Mouse (Mus musculus) left cerebral cortex, adult 18-20 months (tissue): Measurements from ENCODE around the gene Angptl8. TPM values are rescaled to one million over a fixed set of nuclear protein-coding genes. Genes with fewer than 3 reads are reported as not detected.
"Not testable (repeated sequence)": the region's sequence is repeated elsewhere in the genome, so short reads cannot be mapped to it uniquely, and the experiment has no call there.

Source experiments
- DNase-seq, 2 experiments: peaks; one replicate each; pipeline ENCODE4 v3.0.0; 2021 to 2022; ENCODE audit warnings: low spot score in 2 of 2, mixed read lengths in 1 of 2
- long read RNA-seq, 2 experiments: library from polyadenylated mRNA; stranded (forward); transcript quantifications; one replicate each; pipeline ENCODE4 v2.0.0; 2021
- total RNA-seq, 2 experiments: library from RNA; stranded (reverse); gene quantifications; 2 replicates each; pipeline ENCODE4 v1.2.3; 2021

Angptl8 gene
- total RNA-seq = not detected
- long read RNA-seq, experiment 1 = 0 reads
- long read RNA-seq, experiment 2, partial matches to known transcripts = 0 of 2 reads
- long read RNA-seq, experiment 2, other reads (novel, unspliced or antisense) = 2 of 2 reads

GRCm38 (mm10) chr9:21835258-21835912 is at the start of gene Angptl8:
Angptl8 (plus strand) TSS chr9:21835510.
- DNase-seq = no peak

GRCm38 (mm10) chr9:21786309-21786708 is 49.0 kb upstream of the Angptl8 start:
- not testable (repeated sequence) for DNase-seq

DNA sequence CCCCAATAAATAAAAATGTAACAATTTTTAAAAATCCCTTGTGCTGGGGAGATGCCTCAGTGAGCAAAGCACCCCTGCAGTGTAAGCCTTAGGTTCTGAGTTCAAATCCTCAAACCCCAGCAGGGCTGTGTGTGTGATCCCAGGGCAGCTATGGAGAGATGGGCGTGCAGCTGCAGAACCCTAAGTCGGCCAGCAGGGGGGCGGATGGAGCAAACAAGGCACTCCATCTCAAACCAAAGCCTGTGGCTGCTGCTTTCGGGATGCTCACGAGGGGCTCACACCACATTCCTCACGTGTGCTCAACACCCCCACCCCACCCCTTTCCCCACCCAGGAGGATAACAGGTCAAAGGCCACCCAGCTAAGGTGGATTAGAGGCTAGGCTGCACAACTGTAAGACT is 48.4 kb upstream of the Angptl8 start:
- DNase-seq = peak; percentile 65 to 75

DNA sequence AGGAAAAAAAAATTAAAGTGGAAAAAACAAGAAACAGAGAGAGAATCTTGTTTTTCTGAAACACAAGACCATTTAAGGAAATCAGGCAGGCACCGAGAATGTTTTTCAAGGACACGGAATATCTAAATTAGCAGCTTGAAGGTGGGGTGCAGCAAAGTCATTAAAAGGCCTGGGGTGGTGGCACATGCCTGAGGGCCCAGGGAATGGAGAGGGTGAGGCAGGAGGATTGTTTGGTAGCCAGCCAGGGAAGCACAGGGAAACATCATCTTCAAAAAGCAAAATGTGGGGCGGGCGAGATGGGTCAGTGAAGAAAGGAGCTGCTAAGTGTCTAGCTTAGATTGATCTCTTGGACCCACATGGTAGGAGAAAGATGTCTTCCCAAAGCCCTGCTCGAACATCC is 47.7 kb upstream of the Angptl8 start:
- no peak for DNase-seq

DNA sequence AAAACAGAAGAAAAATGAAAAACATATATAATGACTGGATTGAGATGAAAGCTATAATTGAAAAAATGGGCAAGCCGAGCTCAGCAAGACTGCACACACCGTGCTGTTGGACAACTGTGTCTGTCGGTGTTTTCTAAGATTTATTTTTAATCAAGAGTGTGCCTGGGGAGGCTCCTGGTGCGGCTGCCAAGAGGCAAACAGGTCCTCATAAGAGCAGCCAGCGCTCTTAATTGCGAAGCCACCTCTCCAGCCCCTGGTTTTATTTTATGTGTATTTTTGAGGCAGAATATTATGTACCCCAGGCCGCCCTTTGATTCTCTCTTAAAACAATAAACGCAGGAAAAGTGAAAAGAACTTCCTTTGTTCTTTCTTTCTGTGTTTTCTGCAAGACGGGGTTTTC is 47.1 kb upstream of the Angptl8 start:
- DNase-seq = no peak

- no peak for DNase-seq
Measured at GRCm38 (mm10) chr9:21791861-21792260, 43.4 kb upstream of the Angptl8 start.

- DNase-seq = peak; percentile 45 to 53
Measured at GRCm38 (mm10) chr9:21792644-21793043, 42.7 kb upstream of the Angptl8 start.

GRCm38 (mm10) chr9:21793507-21793906 is 41.8 kb upstream of the Angptl8 start:
- DNase-seq = not testable (repeated sequence)

DNA sequence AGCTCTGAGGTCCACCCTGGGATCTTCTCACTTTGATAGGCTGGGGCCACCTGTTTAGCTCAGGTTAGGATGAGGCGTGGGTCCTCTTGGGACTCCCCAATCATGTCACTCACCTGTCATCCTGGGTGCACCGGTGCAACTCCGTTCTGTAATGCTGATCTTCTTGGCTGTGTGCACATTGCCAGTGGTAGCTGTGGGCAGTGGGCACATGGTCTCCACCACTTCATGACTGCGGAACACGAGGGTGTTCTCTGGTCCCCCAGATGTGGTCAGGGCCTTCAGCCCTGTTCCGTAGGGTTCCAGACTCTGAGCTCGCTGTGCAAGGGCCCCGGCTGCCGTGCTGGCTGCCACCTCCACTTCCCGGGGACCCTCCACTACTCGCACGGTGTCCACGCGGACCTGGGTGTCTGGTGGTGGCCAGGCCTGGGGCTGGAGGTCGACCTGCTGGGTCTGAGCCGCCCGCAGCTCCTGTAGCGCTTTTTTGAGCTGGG is 40.9 kb upstream of the Angptl8 start:
- DNase-seq = no peak

- DNase-seq = no peak
Measured at GRCm38 (mm10) chr9:21794925-21795324, 40.4 kb upstream of the Angptl8 start.

GRCm38 (mm10) chr9:21795579-21795978 is 39.7 kb upstream of the Angptl8 start:
- DNase-seq = no peak

DNA sequence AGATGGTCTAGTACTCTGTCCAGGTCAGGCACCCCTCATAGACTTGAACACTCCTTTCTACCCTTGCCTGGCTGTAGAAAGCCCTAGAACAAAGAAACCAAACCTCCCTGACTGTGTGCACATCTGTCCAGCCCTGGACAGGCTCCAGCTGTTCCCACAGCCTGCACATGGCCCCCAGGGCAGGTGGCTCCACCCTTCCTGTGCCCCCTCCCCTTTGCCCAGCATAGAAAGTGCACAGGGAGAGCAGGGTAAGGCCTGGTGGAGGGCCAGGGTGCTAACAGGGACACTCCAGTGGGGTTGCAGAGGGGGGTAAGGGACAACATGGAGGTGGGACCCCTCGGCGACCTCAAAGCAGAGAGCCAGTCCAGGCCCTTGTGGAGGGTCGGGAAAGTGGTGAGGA is 39.1 kb upstream of the Angptl8 start:
- DNase-seq = no peak

DNA sequence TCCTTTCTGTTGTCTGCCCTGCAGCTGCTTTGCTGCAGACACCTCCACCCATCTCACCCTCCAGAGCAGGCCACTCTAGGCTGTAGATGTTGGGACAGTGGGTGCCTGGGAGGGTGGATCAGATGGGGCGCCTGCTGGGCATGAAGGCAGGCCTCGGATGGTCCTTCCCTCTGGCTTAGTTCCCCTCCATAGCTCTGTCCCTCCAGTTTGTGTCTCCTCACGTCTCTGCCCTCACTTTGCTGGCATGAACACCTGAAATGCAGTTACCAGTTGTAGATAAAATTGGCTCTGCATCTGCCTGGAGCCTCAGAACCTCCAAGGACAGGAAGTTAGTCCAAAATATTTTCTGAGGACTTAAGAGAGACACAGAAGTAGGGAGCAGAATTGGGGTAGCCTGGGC is 38.4 kb upstream of the Angptl8 start:
- no peak for DNase-seq

GRCm38 (mm10) chr9:21797921-21798344 is 37.4 kb upstream of the Angptl8 start:
- no peak for DNase-seq

DNA sequence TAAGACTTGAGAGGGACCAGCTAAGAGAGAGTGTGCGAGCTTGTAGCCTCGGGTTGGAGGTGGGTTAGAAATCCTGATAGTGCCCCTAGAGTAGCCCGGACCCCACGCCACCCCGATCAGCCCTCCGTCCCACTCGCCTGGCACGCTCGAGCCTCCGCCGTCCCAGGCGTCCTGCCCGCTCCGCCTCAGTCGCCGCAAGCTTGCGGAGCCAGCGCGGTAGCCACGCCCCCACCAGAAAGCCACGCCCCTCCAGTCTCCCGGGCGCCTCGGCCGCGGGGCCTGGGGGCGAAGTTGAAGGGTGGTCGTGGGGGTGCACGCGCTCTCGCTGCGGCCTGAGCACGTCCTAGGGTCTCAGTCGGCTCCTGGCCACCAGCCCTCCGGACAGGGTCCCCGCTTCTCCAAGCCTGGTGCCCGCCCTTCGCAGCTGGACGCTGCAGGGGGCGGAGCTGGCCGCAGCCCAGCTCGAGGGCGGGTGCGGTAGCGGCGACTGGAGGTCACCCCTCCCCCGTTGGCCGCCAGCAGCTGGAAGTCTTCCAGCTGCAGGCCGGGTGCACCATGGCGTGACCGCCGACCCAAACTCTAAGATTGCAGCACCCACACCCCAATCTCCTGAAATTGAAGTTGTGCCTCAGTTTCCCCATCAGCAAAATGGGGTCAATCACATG is 36.8 kb upstream of the Angptl8 start, which contains the start of gene Kank2:
Kank2 (minus strand) TSS at position 400 of the 665 bp plus-strand sequence.
- peak; percentile 56 to 63 for DNase-seq

GRCm38 (mm10) chr9:21799010-21799350 is 36.3 kb upstream of the Angptl8 start:
- DNase-seq = no peak

- DNase-seq = no peak
Measured at GRCm38 (mm10) chr9:21801121-21801520, 34.2 kb upstream of the Angptl8 start.

DNA sequence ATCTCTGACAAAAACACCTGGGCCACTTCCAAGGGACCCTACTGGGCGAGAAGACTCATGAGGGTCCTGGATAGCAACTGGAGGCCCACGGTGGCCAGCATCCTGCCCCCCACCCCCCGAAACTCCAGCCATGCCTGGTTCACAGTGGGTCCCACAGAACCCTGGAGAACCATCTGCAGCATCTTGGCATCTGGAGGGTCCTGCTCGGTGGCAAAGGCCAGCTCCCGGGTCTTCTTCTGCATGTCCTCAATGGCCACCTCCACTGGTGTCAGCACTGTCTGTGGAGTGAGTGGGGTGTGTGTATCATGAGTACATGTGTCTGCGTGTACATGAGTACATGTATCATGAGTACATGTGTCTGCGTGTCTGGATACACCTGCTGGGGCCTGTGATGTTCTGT is 33.7 kb upstream of the Angptl8 start:
- no peak for DNase-seq

GRCm38 (mm10) chr9:21803986-21804644 is 31.2 kb upstream of the Angptl8 start:
- peak; percentile 87 to 93 for DNase-seq

DNA sequence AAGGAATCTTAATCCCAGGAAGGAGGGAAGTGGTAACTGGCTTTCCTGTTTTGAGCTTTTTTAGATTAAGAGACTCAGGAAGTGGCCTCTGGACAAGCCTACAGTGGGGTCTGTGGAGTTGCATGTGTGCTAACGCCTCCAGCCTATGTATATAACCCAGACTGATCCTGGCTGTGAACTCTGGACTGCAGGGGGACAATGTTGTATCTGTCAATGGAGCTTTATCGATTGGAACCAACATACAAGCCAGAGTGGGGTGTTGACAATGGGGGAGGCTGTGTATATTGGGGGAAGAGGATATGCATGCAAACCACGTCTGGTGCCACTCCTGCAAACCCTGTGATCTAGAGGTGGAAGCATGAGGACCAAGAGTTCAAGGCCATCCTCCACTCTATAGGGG is 28.9 kb upstream of the Angptl8 start:
- DNase-seq = no peak

DNA sequence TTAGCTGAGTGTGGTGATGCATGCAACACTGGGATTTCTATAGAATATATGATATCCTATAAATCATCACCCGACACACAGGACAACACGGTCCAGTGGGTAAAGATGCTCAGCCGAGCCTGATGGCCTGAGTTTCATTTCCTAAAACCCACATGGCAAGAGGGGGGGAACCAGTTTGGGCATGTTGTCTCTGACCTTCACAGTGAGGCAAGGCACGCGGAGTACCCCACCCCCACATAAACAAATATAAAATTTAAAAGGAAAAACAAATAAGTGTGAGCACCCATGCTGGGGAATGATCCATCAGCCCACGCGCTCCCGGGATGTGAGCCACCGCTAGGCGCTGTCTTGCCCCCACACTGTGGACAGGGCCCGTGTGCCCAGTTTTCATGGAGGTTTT is 28.3 kb upstream of the Angptl8 start:
- DNase-seq = no peak

- DNase-seq = no peak
Measured at GRCm38 (mm10) chr9:21808561-21808960, 26.7 kb upstream of the Angptl8 start.
